Mouse (Mus musculus): ENCODE data around the gene Cdk2ap2.

DNA sequence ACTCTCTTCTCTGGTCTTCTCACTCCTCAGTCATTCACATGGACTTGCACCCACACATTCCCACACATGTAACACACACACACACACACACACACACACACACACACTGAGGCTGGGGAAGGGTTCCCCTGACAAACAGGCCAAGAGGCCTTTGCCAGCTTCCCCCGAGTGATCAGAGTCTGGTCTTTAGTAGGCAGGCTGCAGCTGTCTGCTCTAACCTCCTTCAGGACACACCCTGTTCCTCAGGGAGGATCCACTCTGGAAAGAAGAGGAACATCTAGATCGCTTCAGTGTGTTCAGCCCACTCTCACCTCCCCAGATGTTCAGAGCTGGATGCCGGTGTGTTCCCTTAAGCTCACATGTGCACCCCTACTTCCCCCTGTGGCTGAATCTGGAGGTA lies 2.6 kb upstream of the Cdk2ap2 start:
- TF ChIP-seq CTCF (IDR thresholded peaks at IDR 0.05; ENCODE audit: borderline replicate concordance, insufficient read depth, low read depth, low read length) (no peak), POLR2A (IDR thresholded peaks at IDR 0.05; ENCODE audit: borderline replicate concordance, insufficient read depth, low read length) (no peak)
